Mouse (Mus musculus): Measurements from ENCODE around the gene Pin1. TPM values are rescaled to one million over a fixed set of nuclear protein-coding genes. Genes with fewer than 3 reads are reported as not detected.
A peak's percentile ranks its signal among the peaks of the same experiment; 100 is the strongest.
"Not testable (repeated sequence)": the region's sequence is repeated elsewhere in the genome, so short reads cannot be mapped to it uniquely, and the experiment has no call there.

Pin1 gene
- polyA plus RNA-seq, 1 experiment from 2014 or later, result 61.2 TPM

DNA sequence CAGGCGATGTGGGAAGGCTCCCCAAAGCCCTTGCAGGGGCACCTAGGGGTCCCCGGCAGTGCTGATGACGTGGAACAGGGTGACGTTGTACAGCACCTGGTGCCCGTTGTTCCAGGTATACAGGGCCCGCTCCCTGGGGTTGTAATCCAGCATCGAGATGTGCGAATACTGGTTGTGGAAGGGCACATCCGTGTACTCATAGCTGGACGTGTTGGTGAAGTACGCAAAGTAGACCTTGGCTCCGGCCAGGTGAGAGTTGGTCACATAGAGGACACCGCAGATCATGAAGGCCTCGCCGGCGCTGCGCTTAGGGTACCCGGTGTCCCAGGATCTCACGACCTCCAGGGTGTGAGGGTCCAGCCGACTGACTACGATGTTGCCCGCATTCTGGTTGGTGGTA lies 16.2 kb downstream of the Pin1 start:
- Histone ChIP-seq H3K27ac (ENCODE audit: low read length) (no peak overlapping the region), H3K4me2 (replicated peaks; ENCODE audit: low read depth, low read length) (no peak overlapping the region), H3K27me3 (ENCODE audit: insufficient read depth, low read length) (no peaks in the 10 kb centered on the region), H3K9ac (replicated peaks; ENCODE audit: low read length) (no peak overlapping the region), H3K4me1 (ENCODE audit: insufficient read depth, low read length) (peaks cover 21% of the 10 kb centered on the region), H3K4me3 (ENCODE audit: low read length) (no peak overlapping the region), H3K36me3 (ENCODE audit: insufficient read depth, low read length) (peaks cover 15% of the 10 kb centered on the region), H3K9me3 (ENCODE audit: low read length) (no peaks in the 10 kb centered on the region)
- no peak for ATAC-seq (ENCODE audit: low FRiP score, low TSS enrichment)
- WGBS, result 95% methylated on average over 22 of the region's 22 CpGs

DNA sequence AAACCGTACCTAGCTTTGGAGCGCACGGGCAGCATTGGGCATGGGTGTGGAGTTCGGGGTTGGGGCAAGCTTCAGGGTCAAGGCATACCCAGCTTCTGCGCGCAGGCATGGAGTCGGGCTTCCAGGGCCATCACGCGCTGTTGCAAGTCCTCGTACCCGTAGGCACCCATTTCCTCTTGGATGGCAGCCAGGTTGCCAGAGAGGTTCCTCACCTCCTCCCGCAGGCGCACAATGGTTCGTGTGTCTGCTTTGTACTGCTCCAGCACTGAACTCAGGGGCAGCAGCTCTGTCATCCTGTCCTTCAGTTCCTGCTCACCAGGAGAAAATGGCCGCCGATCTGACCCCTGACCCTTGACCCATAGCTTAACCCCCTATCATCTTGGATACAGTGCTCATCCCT lies 20.2 kb downstream of the Pin1 start:
- Histone ChIP-seq H3K4me3 (ENCODE audit: low read length) (no peak overlapping the region), H3K27ac (ENCODE audit: low read length) (no peak overlapping the region), H3K4me1 (ENCODE audit: insufficient read depth, low read length) (no peaks in the 10 kb centered on the region), H3K9me3 (ENCODE audit: low read length) (no peaks in the 10 kb centered on the region), H3K4me2 (replicated peaks; ENCODE audit: low read depth, low read length) (no peak overlapping the region), H3K36me3 (ENCODE audit: insufficient read depth, low read length) (no peaks in the 10 kb centered on the region), H3K27me3 (ENCODE audit: insufficient read depth, low read length) (no peaks in the 10 kb centered on the region), H3K9ac (replicated peaks; ENCODE audit: low read length) (no peak overlapping the region)
- 73% methylated on average over 16 of the region's 16 CpGs for WGBS
- ATAC-seq (ENCODE audit: low FRiP score, low TSS enrichment), result no peak

DNA sequence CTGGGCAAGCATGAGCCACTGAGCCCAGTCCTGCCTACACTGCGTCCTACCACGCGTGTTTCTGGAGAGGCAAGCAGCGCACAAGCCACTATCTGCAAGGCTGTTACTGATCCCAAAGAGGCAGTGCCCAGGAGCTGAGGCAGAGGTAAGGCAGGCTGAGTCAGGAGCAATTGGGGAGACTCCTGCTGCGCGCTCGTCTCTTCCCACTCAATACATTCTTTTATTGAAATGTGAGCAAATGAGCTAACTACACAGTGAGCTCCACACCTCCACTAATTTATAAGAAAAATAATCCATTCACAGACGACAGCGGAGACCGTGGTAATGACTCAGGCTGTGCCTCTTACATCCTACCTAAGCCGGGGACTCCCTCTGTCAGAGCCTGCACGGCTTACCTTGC lies 26.0 kb downstream of the Pin1 start:
- Histone ChIP-seq H3K4me3 (ENCODE audit: low read length) (no peak overlapping the region), H3K27me3 (ENCODE audit: insufficient read depth, low read length) (no peaks in the 10 kb centered on the region), H3K4me1 (ENCODE audit: insufficient read depth, low read length) (no peaks in the 10 kb centered on the region), H3K36me3 (ENCODE audit: insufficient read depth, low read length) (no peaks in the 10 kb centered on the region), H3K9ac (replicated peaks; ENCODE audit: low read length) (no peak overlapping the region), H3K27ac (ENCODE audit: low read length) (no peak overlapping the region), H3K9me3 (ENCODE audit: low read length) (no peaks in the 10 kb centered on the region), H3K4me2 (replicated peaks; ENCODE audit: low read depth, low read length) (no peak overlapping the region)
- no peak for ATAC-seq (ENCODE audit: low FRiP score, low TSS enrichment)
- 91% methylated on average over 12 of the region's 12 CpGs for WGBS

DNA sequence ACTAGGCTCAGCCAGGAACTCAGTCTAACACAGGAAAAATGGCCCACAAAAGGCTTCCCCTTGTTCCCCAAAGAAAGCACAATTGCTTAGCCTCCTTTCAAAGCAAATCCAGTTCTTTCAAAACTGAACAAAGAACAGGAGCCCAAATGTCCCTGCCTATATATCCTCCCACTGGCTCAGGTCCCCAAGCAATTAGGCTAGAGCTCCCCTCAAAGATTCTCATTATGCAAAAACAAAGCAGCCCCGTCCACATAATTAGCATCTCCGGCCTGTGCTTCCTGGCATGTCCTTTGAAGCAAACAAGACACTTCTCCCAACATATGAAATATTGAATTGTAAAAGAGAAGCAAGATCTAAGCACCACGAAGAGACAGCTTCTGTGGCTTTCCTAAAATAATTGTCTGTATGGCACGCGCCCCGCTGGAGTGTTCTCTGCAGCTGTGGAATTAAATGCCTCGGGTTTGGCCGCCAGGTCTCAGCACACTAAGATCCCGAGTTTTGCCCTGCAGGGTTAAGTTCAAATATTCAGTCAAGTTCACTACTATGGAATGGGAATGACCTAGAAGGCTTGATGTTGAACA lies 28.6 kb downstream of the Pin1 start:
- no peak overlapping the region for H3K27ac ChIP-seq (ENCODE audit: low read length)
- no peak overlapping the region for H3K4me2 ChIP-seq (replicated peaks; ENCODE audit: low read depth, low read length)
- WGBS, result 78% methylated on average over 9 of the region's 9 CpGs
- no peak overlapping the region for H3K4me3 ChIP-seq (ENCODE audit: low read length)
- no peaks in the 10 kb centered on the region for H3K36me3 ChIP-seq (ENCODE audit: insufficient read depth, low read length)
- H3K4me1 ChIP-seq (ENCODE audit: insufficient read depth, low read length), result no peaks in the 10 kb centered on the region
- ATAC-seq (ENCODE audit: low FRiP score, low TSS enrichment), result no peak
- no peaks in the 10 kb centered on the region for H3K9me3 ChIP-seq (ENCODE audit: low read length)
- no peak overlapping the region for H3K9ac ChIP-seq (replicated peaks; ENCODE audit: low read length)
- H3K27me3 ChIP-seq (ENCODE audit: insufficient read depth, low read length), result no peaks in the 10 kb centered on the region

DNA sequence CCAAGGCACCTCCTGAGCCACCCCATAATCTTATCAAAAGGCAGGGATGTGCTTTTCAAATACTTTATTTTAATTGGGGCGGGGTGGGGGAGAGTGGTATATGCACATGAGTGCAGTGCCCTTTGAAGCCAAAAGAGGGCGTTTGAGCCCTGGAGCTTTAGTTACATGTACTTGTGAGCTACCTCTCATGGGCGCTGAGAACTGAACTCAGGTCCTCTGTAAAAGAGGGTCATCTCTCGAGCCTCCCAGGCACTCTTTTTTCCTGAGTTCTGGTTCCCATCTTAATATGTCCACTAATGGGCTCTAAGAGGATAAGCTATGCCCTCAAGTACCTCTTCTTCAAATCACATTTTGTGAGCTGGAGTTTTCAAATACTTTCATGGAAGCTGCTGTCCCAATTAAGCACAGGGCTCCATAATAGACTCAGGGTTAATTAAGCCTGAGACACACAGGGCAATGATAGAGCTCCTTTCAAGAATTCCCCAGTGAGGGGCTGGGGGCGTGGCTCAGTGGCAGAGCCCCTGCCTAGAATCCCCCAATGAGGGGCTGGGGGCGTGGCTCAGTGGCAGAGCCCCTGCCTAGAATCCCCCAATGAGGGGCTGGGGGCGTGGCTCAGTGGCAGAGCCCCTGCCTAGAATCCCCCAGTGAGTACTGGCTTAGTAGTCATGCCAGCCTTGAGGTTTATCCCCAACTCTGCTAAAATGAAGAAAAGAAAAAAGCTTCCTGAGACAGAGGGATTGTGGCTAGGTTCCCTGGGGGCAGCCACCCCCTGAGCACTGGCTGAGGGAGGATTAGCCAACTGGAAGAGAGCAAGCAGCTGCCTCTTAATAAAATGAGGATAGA lies 29.9 kb downstream of the Pin1 start:
- 38% methylated on average over 7 of the region's 7 CpGs for WGBS
- Histone ChIP-seq H3K4me2 (replicated peaks; ENCODE audit: low read depth, low read length) (no peak overlapping the region), H3K9ac (replicated peaks; ENCODE audit: low read length) (no peak overlapping the region), H3K27me3 (ENCODE audit: insufficient read depth, low read length) (no peaks in the 10 kb centered on the region), H3K9me3 (ENCODE audit: low read length) (no peaks in the 10 kb centered on the region), H3K4me1 (ENCODE audit: insufficient read depth, low read length) (no peaks in the 10 kb centered on the region), H3K27ac (ENCODE audit: low read length) (no peak overlapping the region), H3K4me3 (ENCODE audit: low read length) (no peak overlapping the region), H3K36me3 (ENCODE audit: insufficient read depth, low read length) (no peaks in the 10 kb centered on the region)
- no peak for ATAC-seq (ENCODE audit: low FRiP score, low TSS enrichment)

DNA sequence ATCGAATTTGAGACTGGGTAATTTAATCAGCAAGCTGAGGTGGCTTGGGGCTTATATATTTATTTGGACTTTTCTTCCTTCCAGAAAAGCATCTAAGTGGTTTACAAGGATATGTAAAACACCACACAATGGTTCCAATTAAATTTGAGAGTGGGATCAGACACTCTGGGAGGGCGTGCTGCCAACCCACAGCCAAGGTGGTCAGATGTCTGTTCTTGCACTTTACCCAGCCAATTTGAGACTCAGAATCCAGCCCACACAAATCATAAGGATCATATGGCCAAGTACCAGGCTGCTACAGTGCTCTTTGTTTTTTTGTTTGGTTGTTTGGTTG lies 30.5 kb downstream of the Pin1 start:
- H3K4me1 ChIP-seq (ENCODE audit: insufficient read depth, low read length), result no peaks in the 10 kb centered on the region
- H3K27me3 ChIP-seq (ENCODE audit: insufficient read depth, low read length), result no peaks in the 10 kb centered on the region
- no peaks in the 10 kb centered on the region for H3K9me3 ChIP-seq (ENCODE audit: low read length)
- 75% methylated on average over 2 of the region's 2 CpGs for WGBS
- no peak overlapping the region for H3K27ac ChIP-seq (ENCODE audit: low read length)
- no peak overlapping the region for H3K4me3 ChIP-seq (ENCODE audit: low read length)
- ATAC-seq (ENCODE audit: low FRiP score, low TSS enrichment), result no peak
- no peak overlapping the region for H3K4me2 ChIP-seq (replicated peaks; ENCODE audit: low read depth, low read length)
- no peak overlapping the region for H3K9ac ChIP-seq (replicated peaks; ENCODE audit: low read length)
- H3K36me3 ChIP-seq (ENCODE audit: insufficient read depth, low read length), result no peaks in the 10 kb centered on the region

DNA sequence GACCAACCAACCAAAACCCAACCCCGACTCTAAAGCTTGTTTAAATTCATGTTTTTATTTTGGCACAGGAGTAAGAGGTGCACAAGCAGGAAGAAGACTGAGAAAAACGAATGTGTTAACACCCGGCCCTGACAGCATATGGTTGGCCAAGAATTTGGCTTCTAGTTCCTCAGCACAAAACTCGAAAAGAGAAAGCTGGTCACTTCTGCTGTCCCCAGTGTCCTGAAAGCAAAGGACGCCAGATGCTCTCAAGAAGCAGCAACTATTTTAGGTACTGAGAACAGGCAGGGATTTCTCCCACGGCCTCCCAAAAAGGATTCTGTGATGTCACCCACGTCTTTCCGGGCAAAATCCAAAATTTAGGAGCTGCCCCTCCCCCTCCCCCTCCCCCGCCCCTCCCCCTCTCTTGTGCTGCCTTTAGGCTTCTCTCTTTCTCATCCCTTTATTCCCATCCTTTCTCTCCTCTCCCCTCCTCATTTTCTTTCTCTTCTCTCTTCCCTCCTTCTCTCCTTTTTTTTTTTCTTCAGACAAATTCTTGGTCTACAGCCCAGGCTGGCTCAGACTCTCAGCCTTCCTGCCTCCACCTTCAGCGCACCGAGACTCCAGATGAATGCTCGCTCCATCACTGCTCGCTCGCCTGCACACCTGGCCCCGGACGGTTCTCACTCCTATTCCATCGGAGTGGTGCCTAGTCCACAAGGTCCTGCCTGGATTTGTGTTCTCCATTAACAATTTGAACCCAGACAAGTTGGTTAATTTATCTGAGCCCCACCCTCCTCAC lies 33.4 kb downstream of the Pin1 start:
- no peak for ATAC-seq (ENCODE audit: low FRiP score, low TSS enrichment)
- 54% methylated on average over 17 of the region's 17 CpGs for WGBS

DNA sequence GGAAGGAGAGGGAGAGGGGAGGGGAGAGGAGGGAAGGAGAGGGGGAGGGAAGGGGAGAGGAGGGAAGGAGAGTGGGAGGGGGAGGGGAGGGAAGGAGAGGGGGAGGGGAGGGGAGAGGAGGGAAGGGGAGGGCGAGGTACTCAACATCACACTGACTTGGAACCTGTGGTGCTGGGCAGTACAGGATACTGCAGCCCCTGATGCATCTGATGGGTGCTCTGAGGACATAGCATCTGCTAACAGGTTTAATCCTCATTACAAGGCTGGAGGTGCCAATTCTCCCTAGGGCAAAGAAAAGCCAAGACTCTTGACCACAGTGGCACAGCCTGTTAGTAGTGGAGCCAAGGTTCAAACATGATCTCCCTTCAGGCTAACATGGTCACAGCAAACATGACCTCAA lies 37.5 kb downstream of the Pin1 start:
- no peaks in the 10 kb centered on the region for H3K9me3 ChIP-seq (ENCODE audit: low read length)
- no peak overlapping the region for H3K27ac ChIP-seq (ENCODE audit: low read length)
- H3K4me3 ChIP-seq (ENCODE audit: low read length), result no peak overlapping the region
- H3K36me3 ChIP-seq (ENCODE audit: insufficient read depth, low read length), result no peaks in the 10 kb centered on the region
- H3K4me1 ChIP-seq (ENCODE audit: insufficient read depth, low read length), result peaks cover 8% of the 10 kb centered on the region; the same call in 1 of the 2 replicates
- no peak overlapping the region for H3K9ac ChIP-seq (replicated peaks; ENCODE audit: low read length)
- WGBS, result no CpG with 5 or more reads among the region's 1 CpGs
- H3K27me3 ChIP-seq (ENCODE audit: insufficient read depth, low read length), result no peaks in the 10 kb centered on the region; the same call in 1 of the 2 replicates
- H3K4me2 ChIP-seq (replicated peaks; ENCODE audit: low read depth, low read length), result no peak overlapping the region
- ATAC-seq (ENCODE audit: low FRiP score, low TSS enrichment), result no peak

More for the DNA sequence above, 33.4 kb downstream of the Pin1 start:
- H3K36me3 ChIP-seq (ENCODE audit: insufficient read depth, low read length), result no peaks in the 10 kb centered on the region
- no peak overlapping the region for H3K4me2 ChIP-seq (replicated peaks; ENCODE audit: low read depth, low read length)
- no peaks in the 10 kb centered on the region for H3K27me3 ChIP-seq (ENCODE audit: insufficient read depth, low read length)
- H3K4me1 ChIP-seq (ENCODE audit: insufficient read depth, low read length), result 0 out of 2 replicates have a peak, but pooled peaks cover 7% of the 10 kb centered on the region
- no peak overlapping the region for H3K9ac ChIP-seq (replicated peaks; ENCODE audit: low read length)
- H3K9me3 ChIP-seq (ENCODE audit: low read length), result no peaks in the 10 kb centered on the region
- H3K4me3 ChIP-seq (ENCODE audit: low read length), result no peak overlapping the region
- no peak overlapping the region for H3K27ac ChIP-seq (ENCODE audit: low read length)

DNA sequence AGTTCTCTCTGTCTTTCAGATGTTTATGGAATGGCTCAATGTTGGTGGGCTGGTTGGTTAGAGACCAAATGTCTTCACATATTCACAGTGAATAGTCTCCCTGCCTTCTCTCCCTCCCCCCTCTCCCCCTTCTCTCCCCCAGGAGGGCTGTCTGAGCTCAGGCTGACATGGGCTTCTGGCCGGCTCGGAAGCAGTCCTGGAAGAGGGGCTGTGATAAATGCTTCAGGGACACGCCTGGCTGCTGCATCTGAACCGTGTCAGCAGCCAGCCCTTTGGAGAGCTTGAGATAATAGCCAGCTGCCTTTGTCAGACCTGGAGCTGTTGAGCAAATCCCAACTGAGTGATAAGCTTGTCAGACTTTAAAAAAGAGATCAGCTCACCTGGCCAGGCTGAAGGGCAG lies 38.0 kb downstream of the Pin1 start:
- no peak overlapping the region for H3K4me3 ChIP-seq (ENCODE audit: low read length)
- ATAC-seq (ENCODE audit: low FRiP score, low TSS enrichment), result peak; percentile 84
- H3K4me1 ChIP-seq (ENCODE audit: insufficient read depth, low read length), result peaks cover 13% of the 10 kb centered on the region; the same call in 1 of the 2 replicates
- H3K9ac ChIP-seq (replicated peaks; ENCODE audit: low read length), result no peak overlapping the region
- 0% methylated on average over 4 of the region's 4 CpGs for WGBS
- no peaks in the 10 kb centered on the region for H3K36me3 ChIP-seq (ENCODE audit: insufficient read depth, low read length)
- peaks cover 2% of the 10 kb centered on the region; the same call in 1 of the 2 replicates for H3K27me3 ChIP-seq (ENCODE audit: insufficient read depth, low read length)
- H3K4me2 ChIP-seq (replicated peaks; ENCODE audit: low read depth, low read length), result no peak overlapping the region
- H3K27ac ChIP-seq (ENCODE audit: low read length), result no peak overlapping the region
- no peaks in the 10 kb centered on the region for H3K9me3 ChIP-seq (ENCODE audit: low read length)

DNA sequence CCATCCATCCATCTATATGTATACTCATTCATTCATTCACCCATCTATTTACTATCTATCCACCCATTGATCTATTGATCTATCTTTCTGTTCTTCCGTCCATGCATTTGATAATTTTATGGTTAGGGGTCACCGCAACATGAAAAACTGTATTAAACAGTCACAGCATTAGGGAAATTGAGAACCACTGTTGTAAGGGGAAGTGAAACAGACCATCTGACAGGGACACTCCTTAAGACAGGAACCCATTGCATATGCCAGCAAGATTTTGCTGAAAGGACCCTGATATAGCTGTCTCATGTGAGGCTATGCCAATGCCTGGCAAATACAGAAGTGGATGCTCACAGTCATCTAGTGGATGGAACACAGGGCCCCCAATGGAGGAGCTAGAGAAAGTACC lies 38.6 kb downstream of the Pin1 start:
- WGBS, result 86% methylated on average over 2 of the region's 2 CpGs

More for the DNA sequence above, 38.6 kb downstream of the Pin1 start:
- H3K27me3 ChIP-seq (ENCODE audit: insufficient read depth, low read length); H3K9ac ChIP-seq (replicated peaks; ENCODE audit: low read length); ATAC-seq (ENCODE audit: low FRiP score, low TSS enrichment); H3K27ac ChIP-seq (ENCODE audit: low read length); H3K4me3 ChIP-seq (ENCODE audit: low read length); H3K4me2 ChIP-seq (replicated peaks; ENCODE audit: low read depth, low read length); H3K36me3 ChIP-seq (ENCODE audit: insufficient read depth, low read length); H3K9me3 ChIP-seq (ENCODE audit: low read length): not testable (repeated sequence)
- peaks cover 15% of the 10 kb centered on the region; the same call in 1 of the 2 replicates for H3K4me1 ChIP-seq (ENCODE audit: insufficient read depth, low read length)

Data from kidney, embryonic 16.5 days (tissue).